Mouse (Mus musculus) lung, embryonic 16.5 days (tissue): Measurements from ENCODE around the gene Grem1. TPM values are rescaled to one million over a fixed set of nuclear protein-coding genes. Genes with fewer than 3 reads are reported as not detected.

ENCODE experiments used
- ATAC-seq: fragments of 200-750 bp; cut with Nextera tagmentation; 2 replicates; pipeline ENCODE4 v1.8.0; 2017; ENCODE audit warnings: low read depth, mild to moderate bottlenecking, moderate library complexity
- H3K27ac ChIP-seq: fragments of 300-500 bp; sonication (generic); 2 replicates; pipeline ENCODE4 v1.5.1; 2014; ENCODE audit warnings: mild to moderate bottlenecking, control low read depth, low read length
- H3K27me3 ChIP-seq: fragments of 300-500 bp; sonication (generic); 2 replicates; pipeline ENCODE4 v1.6.1; 2014; ENCODE audit warnings: low read depth, low read length, mixed read lengths; ENCODE audit not compliant: control insufficient read depth, insufficient read depth
- H3K36me3 ChIP-seq: fragments of 300-500 bp; sonication (generic); 2 replicates; pipeline ENCODE4 v1.6.1; 2014; ENCODE audit warnings: low read length; ENCODE audit not compliant: control insufficient read depth, insufficient read depth
- H3K4me1 ChIP-seq: fragments of 300-500 bp; sonication (generic); replicated peaks from 2 replicates; pipeline ENCODE4 v1.6.1; 2014; ENCODE audit warnings: low read length, mixed read lengths; ENCODE audit not compliant: control insufficient read depth, insufficient read depth
- H3K4me2 ChIP-seq: fragments of 300-500 bp; sonication (generic); 2 replicates; pipeline ENCODE4 v1.6.1; 2014; ENCODE audit warnings: low read depth, low read length, control low read depth
- H3K4me3 ChIP-seq: fragments of 300-500 bp; sonication (generic); 2 replicates; pipeline ENCODE4 v1.5.1; 2014; ENCODE audit warnings: mild to moderate bottlenecking, low read length, control low read depth
- H3K9ac ChIP-seq: fragments of 300-500 bp; sonication (generic); 2 replicates; pipeline ENCODE4 v1.6.1; 2014; ENCODE audit warnings: low read length, control low read depth
- H3K9me3 ChIP-seq: fragments of 300-500 bp; sonication (generic); 2 replicates; pipeline ENCODE4 v1.6.1; 2016; ENCODE audit warnings: low read length; ENCODE audit not compliant: control insufficient read depth
- WGBS: fragments of 180-500 bp; shearing (Covaris S2); extraction: QIAGEN DNeasy Blood & Tissue Kit; methylation state at CpG from one replicate; pipeline ENCODE4 v1.1.7; 2014; 5-methylcytosine and 5-hydroxymethylcytosine counted together
- polyA plus RNA-seq: library from polyadenylated mRNA; unstranded; fragments of >200 nt; fragmentation: Nextera tagmentation; extraction: Ambion mirVana; gene quantifications from 2 replicates; pipeline ENCODE4 v1.2.1, GENCODE M21; 2015

Gene Grem1
- polyA plus RNA-seq, 1 experiment from 2014 or later: 0.15 TPM

GRCm38 (mm10) chr2:113768541-113769303 is 10.3 kb upstream of the Grem1 start:
- H3K27ac ChIP-seq: no peak overlapping the region
- 80% methylated on average over 8 of the region's 8 CpGs for WGBS
- H3K27me3 ChIP-seq: no peaks in the 10 kb centered on the region
- H3K4me1 ChIP-seq: no peaks in the 10 kb centered on the region
- no peaks in the 10 kb centered on the region for H3K9me3 ChIP-seq
- no peak overlapping the region for H3K4me3 ChIP-seq
- no peaks in the 10 kb centered on the region for H3K36me3 ChIP-seq
- ATAC-seq: no peak
- H3K4me2 ChIP-seq: no peak overlapping the region
- H3K9ac ChIP-seq: no peak overlapping the region

GRCm38 (mm10) chr2:113765885-113766284 is 7.4 kb upstream of the Grem1 start:
- Histone ChIP-seq H3K36me3 (no peaks in the 10 kb centered on the region), H3K27ac (no peak overlapping the region), H3K9ac (no peak overlapping the region), H3K4me1 (no peaks in the 10 kb centered on the region), H3K4me2 (no peak overlapping the region), H3K27me3 (peaks cover 2% of the 10 kb centered on the region; the same call in 1 of the 2 replicates), H3K4me3 (no peak overlapping the region), H3K9me3 (no peaks in the 10 kb centered on the region)
- no peak for ATAC-seq
- whole genome bisulfite sequencing: 24% methylated on average over 1 of the region's 1 CpGs

- Histone ChIP-seq H3K4me2 (no peak overlapping the region), H3K9me3 (no peaks in the 10 kb centered on the region), H3K9ac (no peak overlapping the region), H3K4me1 (no peaks in the 10 kb centered on the region), H3K27me3 (peaks cover 8% of the 10 kb centered on the region; the same call in 1 of the 2 replicates), H3K4me3 (no peak overlapping the region), H3K27ac (no peak overlapping the region), H3K36me3 (no peaks in the 10 kb centered on the region)
- no peak for ATAC-seq
- 81% methylated on average over 5 of the region's 5 CpGs for WGBS
These were observed 6.5 kb upstream of the Grem1 start for GRCm38 (mm10) chr2:113764968-113765367.

GRCm38 (mm10) chr2:113757525-113758310 is 728 bp downstream of the Grem1 start:
- peak overlapping the region; percentile 74 for H3K4me2 ChIP-seq
- peak overlapping the region; percentile 14; the same call in 1 of the 2 replicates for H3K9ac ChIP-seq
- H3K9me3 ChIP-seq: no peaks in the 10 kb centered on the region
- ATAC-seq: peak; percentile 38; the same call in 1 of the 2 replicates
- H3K4me3 ChIP-seq: peak overlapping the region; percentile 47
- H3K4me1 ChIP-seq: peaks cover 12% of the 10 kb centered on the region
- no peaks in the 10 kb centered on the region for H3K36me3 ChIP-seq
- no peak overlapping the region for H3K27ac ChIP-seq
- H3K27me3 ChIP-seq: peaks cover 44% of the 10 kb centered on the region
- WGBS: under 1% methylated on average over 47 of the region's 47 CpGs

GRCm38 (mm10) chr2:113756924-113757524 is 1.4 kb downstream of the Grem1 start:
- Histone ChIP-seq H3K4me2 (peak overlapping the region; percentile 74), H3K27ac (no peak overlapping the region), H3K4me1 (peaks cover 12% of the 10 kb centered on the region), H3K9ac (no peak overlapping the region), H3K9me3 (no peaks in the 10 kb centered on the region), H3K27me3 (peaks cover 43% of the 10 kb centered on the region), H3K36me3 (no peaks in the 10 kb centered on the region), H3K4me3 (peak overlapping the region; percentile 47)
- no peak for ATAC-seq
- WGBS: 1% methylated on average over 12 of the region's 12 CpGs

- WGBS: 72% methylated on average over 12 of the region's 12 CpGs
- no peaks in the 10 kb centered on the region for H3K9me3 ChIP-seq
- no peak overlapping the region for H3K27ac ChIP-seq
- no peak overlapping the region for H3K4me2 ChIP-seq
- ATAC-seq: no peak
- no peak overlapping the region for H3K9ac ChIP-seq
- no peak overlapping the region for H3K4me3 ChIP-seq
- no peaks in the 10 kb centered on the region for H3K36me3 ChIP-seq
- H3K4me1 ChIP-seq: no peaks in the 10 kb centered on the region
- H3K27me3 ChIP-seq: no peaks in the 10 kb centered on the region
These were observed 8.7 kb downstream of the Grem1 start for GRCm38 (mm10) chr2:113749721-113750120.

- Histone ChIP-seq H3K4me3 (no peak overlapping the region), H3K4me1 (no peaks in the 10 kb centered on the region), H3K36me3 (no peaks in the 10 kb centered on the region), H3K9me3 (no peaks in the 10 kb centered on the region), H3K27ac (no peak overlapping the region), H3K4me2 (no peak overlapping the region), H3K27me3 (no peaks in the 10 kb centered on the region), H3K9ac (no peak overlapping the region)
- no peak for ATAC-seq
- WGBS: 88% methylated on average over 9 of the region's 9 CpGs
These were observed 9.1 kb downstream of the Grem1 start for GRCm38 (mm10) chr2:113749309-113749708.

- Histone ChIP-seq H3K4me1 (no peaks in the 10 kb centered on the region), H3K27me3 (no peaks in the 10 kb centered on the region), H3K9me3 (no peaks in the 10 kb centered on the region), H3K36me3 (no peaks in the 10 kb centered on the region), H3K4me3 (no peak overlapping the region), H3K4me2 (no peak overlapping the region), H3K27ac (no peak overlapping the region), H3K9ac (no peak overlapping the region)
- ATAC-seq: no peak
- 87% methylated on average over 3 of the region's 3 CpGs for WGBS
These were observed 29.9 kb downstream of the Grem1 start for GRCm38 (mm10) chr2:113728581-113728980.

- WGBS: 67% methylated on average over 2 of the region's 2 CpGs
- Histone ChIP-seq H3K9me3 (no peaks in the 10 kb centered on the region), H3K4me2 (no peak overlapping the region), H3K4me3 (no peak overlapping the region), H3K4me1 (no peaks in the 10 kb centered on the region), H3K27me3 (no peaks in the 10 kb centered on the region), H3K27ac (no peak overlapping the region), H3K36me3 (no peaks in the 10 kb centered on the region), H3K9ac (no peak overlapping the region)
- ATAC-seq: no peak
These were observed 43.6 kb downstream of the Grem1 start for GRCm38 (mm10) chr2:113714801-113715200.
